Mouse (Mus musculus) testis, adult 2 months (tissue): Measurements from ENCODE around the gene Gm11562. TPM values are rescaled to one million over a fixed set of nuclear protein-coding genes. Genes with fewer than 3 reads are reported as not detected.
"Not testable (repeated sequence)": the region's sequence is repeated elsewhere in the genome, so short reads cannot be mapped to it uniquely, and the experiment has no call there.

Experiments used
- H3K27ac ChIP-seq: fragments of 200-500 bp; 2 replicates; pipeline ENCODE4 v1.5.1; 2012; ENCODE audit warnings: low read depth, low read length; ENCODE audit not compliant: control insufficient read depth, insufficient read depth
- H3K27me3 ChIP-seq: fragments of 200-500 bp; 2 replicates; pipeline ENCODE4 v1.6.1; 2012; ENCODE audit warnings: mild to moderate bottlenecking, low read length, moderate library complexity; ENCODE audit not compliant: control insufficient read depth, insufficient read depth
- H3K36me3 ChIP-seq: fragments of 200-500 bp; 2 replicates; pipeline ENCODE4 v1.6.1; 2012; ENCODE audit warnings: mild to moderate bottlenecking, low read length; ENCODE audit not compliant: control insufficient read depth, insufficient read depth
- H3K4me1 ChIP-seq: fragments of 200-500 bp; 2 replicates; pipeline ENCODE4 v1.6.1; 2012; ENCODE audit warnings: low read length; ENCODE audit not compliant: control insufficient read depth, insufficient read depth
- H3K4me3 ChIP-seq: fragments of 200-500 bp; 2 replicates; pipeline ENCODE4 v1.5.1; 2012; ENCODE audit warnings: low read depth, mild to moderate bottlenecking, low read length, moderate library complexity, mixed read lengths; ENCODE audit not compliant: control insufficient read depth
- CTCF ChIP-seq: fragments of 200-500 bp; IDR thresholded peaks from 2 replicates; pipeline ENCODE4 v1.5.1; 2012; ENCODE audit warnings: low read depth, mild to moderate bottlenecking, inconsistent platforms, low read length, moderate library complexity; ENCODE audit not compliant: control insufficient read depth, insufficient read depth, insufficient replicate concordance
- POLR2A ChIP-seq: fragments of 200-500 bp; IDR thresholded peaks from 2 replicates; pipeline ENCODE4 v1.6.1; 2012; ENCODE audit warnings: low read depth, mild to moderate bottlenecking, inconsistent platforms, low read length, moderate library complexity; ENCODE audit not compliant: control insufficient read depth
- polyA plus RNA-seq: library from polyadenylated mRNA; depleted of rRNA; stranded (reverse); fragments of >200 nt; gene quantifications from 2 replicates; pipeline ENCODE4 v1.2.3, GENCODE M21; 2012

Gm11562 gene
- polyA plus RNA-seq, 1 experiment, result not detected

DNA sequence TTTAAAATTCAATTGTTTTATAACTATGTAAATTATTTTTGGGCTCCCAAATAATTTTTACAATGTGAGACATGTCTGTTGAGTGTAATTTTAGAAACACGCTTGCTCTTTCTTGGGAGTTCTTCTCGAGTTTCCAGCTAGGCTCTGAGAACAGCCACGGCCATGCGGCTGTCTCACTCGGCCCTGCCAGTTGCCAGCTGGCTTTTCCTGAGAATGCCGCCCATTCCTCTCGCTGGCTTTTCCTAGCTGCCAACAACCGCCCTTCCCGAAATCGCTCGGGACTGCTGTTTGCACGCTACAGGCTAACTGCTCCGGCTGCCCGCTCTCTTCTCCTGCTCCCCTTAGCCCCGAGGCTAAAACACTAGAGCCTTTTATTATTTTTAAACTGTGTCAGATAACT, 26.2 kb upstream of the Gm11562 start:
- Histone ChIP-seq H3K36me3 (no peaks in the 10 kb centered on the region), H3K27me3 (no peaks in the 10 kb centered on the region), H3K4me3 (no peak overlapping the region), H3K4me1 (0 out of 2 replicates have a peak, but pooled peaks cover 2% of the 10 kb centered on the region), H3K27ac (no peak overlapping the region)
- no peak for TF ChIP-seq POLR2A
- TF ChIP-seq CTCF, result no peak

- Histone ChIP-seq H3K27ac (no peak overlapping the region), H3K27me3 (no peaks in the 10 kb centered on the region), H3K4me3 (no peak overlapping the region), H3K4me1 (0 out of 2 replicates have a peak, but pooled peaks cover 2% of the 10 kb centered on the region), H3K36me3 (no peaks in the 10 kb centered on the region)
- TF ChIP-seq CTCF, result no peak
These were observed 24.1 kb upstream of the Gm11562 start for GRCm38 (mm10) chr11:99644351-99644750.

GRCm38 (mm10) chr11:99643635-99644139, 23.5 kb upstream of the Gm11562 start, which contains the start of gene Krtap4-7:
Gene Krtap4-7 (minus strand): TSS chr11:99644089.
- H3K4me1 ChIP-seq, H3K36me3 ChIP-seq, H3K27ac ChIP-seq, H3K4me3 ChIP-seq, H3K27me3 ChIP-seq: not testable (repeated sequence)

GRCm38 (mm10) chr11:99640926-99641325, 20.7 kb upstream of the Gm11562 start:
- H3K27me3 ChIP-seq, result no peaks in the 10 kb centered on the region
- peak overlapping the region; percentile 29; the same call in 1 of the 2 replicates for H3K4me3 ChIP-seq
- no peak overlapping the region for H3K27ac ChIP-seq
- TF ChIP-seq POLR2A (no peak), CTCF (no peak)
- no peaks in the 10 kb centered on the region for H3K36me3 ChIP-seq
- H3K4me1 ChIP-seq, result no peaks in the 10 kb centered on the region

DNA sequence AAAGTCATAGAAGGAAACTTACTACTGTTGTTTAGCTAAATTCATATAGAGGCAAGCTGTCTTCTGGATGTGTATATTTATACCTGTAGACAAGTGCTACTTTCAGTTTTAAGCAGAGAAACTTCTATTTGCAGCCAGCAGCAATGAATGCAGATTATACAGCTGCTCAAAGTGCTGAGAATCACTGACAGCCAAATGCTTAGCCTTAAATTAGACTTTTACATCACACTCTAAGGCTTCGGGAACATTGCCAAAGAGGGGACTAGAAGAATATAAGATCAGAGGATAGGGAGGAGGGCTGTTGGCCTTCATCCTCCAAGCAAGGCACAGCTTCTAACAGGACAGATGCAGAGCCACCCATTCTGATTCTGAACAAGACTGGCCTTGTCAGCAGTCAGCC, 16.9 kb upstream of the Gm11562 start:
- no peaks in the 10 kb centered on the region for H3K36me3 ChIP-seq
- H3K4me1 ChIP-seq, result no peaks in the 10 kb centered on the region

GRCm38 (mm10) chr11:99634653-99635134, 14.5 kb upstream of the Gm11562 start, which contains the start of gene Krtap4-2:
Gene Krtap4-2 (minus strand): TSS chr11:99635084.
- Histone ChIP-seq H3K4me1 (no peaks in the 10 kb centered on the region), H3K27ac (no peak within 1 kb of the TSS), H3K36me3 (no peaks in the 10 kb centered on the region), H3K27me3 (no peaks in the 10 kb centered on the region), H3K4me3 (no peak within 1 kb of the TSS)
- no peak for TF ChIP-seq CTCF
- no peak for TF ChIP-seq POLR2A

More for the DNA sequence above, 16.9 kb upstream of the Gm11562 start:
- Histone ChIP-seq H3K27me3 (no peaks in the 10 kb centered on the region), H3K27ac (no peak overlapping the region), H3K4me3 (no peak overlapping the region)
- TF ChIP-seq CTCF (no peak), POLR2A (no peak)

GRCm38 (mm10) chr11:99633293-99633692, 13.1 kb upstream of the Gm11562 start:
- Histone ChIP-seq H3K4me1 (no peaks in the 10 kb centered on the region), H3K36me3 (no peaks in the 10 kb centered on the region), H3K27me3 (no peaks in the 10 kb centered on the region), H3K4me3 (no peak overlapping the region), H3K27ac (no peak overlapping the region)
- TF ChIP-seq CTCF (no peak), POLR2A (no peak)

DNA sequence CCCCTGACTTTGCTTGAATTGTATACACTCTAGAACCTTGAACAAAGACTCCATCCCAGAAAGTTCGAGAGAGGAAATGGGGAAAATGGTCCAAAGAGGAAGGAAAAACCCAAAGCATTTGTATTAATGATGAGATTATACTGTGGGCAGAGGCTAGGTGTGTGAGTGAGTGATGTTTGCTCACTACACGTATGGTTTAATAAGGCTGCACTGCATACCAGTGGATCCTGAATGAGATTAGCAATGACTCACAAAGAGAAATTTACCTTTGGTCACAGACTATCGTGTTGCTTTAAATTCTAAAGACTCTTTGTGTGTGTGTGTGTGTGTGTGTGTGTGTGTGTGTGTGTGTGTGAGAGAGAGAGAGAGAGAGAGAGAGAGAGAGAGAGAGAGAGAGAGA, 10.7 kb upstream of the Gm11562 start:
- TF ChIP-seq POLR2A (no peak), CTCF (no peak)
- no peaks in the 10 kb centered on the region for H3K4me1 ChIP-seq
- no peak overlapping the region for H3K27ac ChIP-seq
- no peaks in the 10 kb centered on the region for H3K36me3 ChIP-seq
- no peak overlapping the region for H3K4me3 ChIP-seq
- H3K27me3 ChIP-seq, result no peaks in the 10 kb centered on the region
